Mouse (Mus musculus) MEL-GATA-1-ER (cell line): ENCODE measurements around the gene Orc3.

Source experiments
- DNase-seq: peaks from one replicate; pipeline ENCODE4 v3.0.0-alpha.2; 2012; ENCODE audit warnings: low read depth; ENCODE audit errors: extremely low read depth

The Orc3 gene

GRCm38 (mm10) chr4:34614630-34615094 is at the start of gene Orc3, which contains the start of gene Rars2:
Orc3 (minus strand) TSS chr4:34614944.
Rars2 (plus strand) TSS chr4:34614957.
- peak; percentile 68 for DNase-seq

GRCm38 (mm10) chr4:34661927-34662326 is 47.2 kb upstream of the Orc3 start:
- DNase-seq: no peak

GRCm38 (mm10) chr4:34661514-34661913 is 46.8 kb upstream of the Orc3 start:
- DNase-seq: no peak

DNA sequence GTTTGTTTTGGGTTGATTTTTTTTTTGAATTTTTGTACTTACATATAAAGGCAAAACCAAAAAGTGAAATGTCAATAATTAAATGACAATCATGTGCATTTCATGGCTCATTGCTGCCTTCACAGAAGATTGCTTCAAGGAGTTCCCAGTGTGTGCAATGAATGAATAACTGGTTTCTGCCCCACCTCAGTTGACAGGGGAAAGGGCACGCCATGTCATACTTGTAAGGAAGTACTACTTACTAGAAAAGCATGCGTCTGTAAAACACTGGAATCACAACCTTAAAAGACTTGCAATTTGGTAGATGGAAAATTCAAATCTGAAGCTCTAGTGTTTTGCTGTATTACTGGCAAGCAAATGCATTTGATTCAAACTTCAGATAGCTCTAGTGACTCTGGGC is 44.3 kb upstream of the Orc3 start:
- no peak for DNase-seq

- no peak for DNase-seq
Measured at GRCm38 (mm10) chr4:34656101-34656500, 41.4 kb upstream of the Orc3 start.

GRCm38 (mm10) chr4:34653179-34653578 is 38.4 kb upstream of the Orc3 start:
- no peak for DNase-seq

DNA sequence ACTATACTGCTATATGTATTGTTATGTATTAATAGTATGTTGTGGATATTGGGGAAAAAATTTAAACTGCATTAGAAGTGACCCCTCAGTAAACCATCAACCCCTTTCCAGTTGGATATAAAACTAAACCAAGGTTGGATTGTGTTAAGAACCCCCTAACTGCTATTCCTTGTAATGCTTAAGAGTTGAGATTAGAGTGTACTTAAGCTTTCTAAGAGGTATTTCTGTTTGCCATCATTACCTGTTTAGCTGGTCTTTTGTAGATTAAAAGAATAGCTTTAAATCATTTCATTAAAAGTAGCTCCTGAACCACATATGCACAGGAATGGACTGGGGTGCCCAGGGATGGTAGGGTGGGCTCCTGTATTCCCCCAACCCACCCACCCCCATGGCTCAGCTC is 30.0 kb upstream of the Orc3 start:
- no peak for DNase-seq

DNA sequence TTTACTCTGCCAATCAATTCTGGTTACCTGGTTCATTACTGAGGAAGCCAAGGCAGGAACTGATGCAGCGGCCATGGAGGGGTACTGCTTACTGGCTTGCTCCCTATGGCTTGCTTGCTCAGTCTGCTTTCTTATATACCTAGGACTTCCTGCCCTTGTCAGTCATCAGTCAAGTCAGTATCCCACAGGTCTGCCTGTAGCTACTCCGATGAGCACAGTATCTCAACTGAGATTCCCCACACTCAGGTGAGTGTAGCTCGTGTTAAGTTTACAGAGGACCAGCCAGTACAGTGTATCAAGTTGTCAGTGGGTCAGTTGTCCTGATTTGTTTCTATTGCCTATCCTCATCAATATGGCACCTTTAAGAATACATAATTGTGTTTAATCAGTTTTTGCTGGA is 26.0 kb upstream of the Orc3 start:
- DNase-seq: no peak

DNA sequence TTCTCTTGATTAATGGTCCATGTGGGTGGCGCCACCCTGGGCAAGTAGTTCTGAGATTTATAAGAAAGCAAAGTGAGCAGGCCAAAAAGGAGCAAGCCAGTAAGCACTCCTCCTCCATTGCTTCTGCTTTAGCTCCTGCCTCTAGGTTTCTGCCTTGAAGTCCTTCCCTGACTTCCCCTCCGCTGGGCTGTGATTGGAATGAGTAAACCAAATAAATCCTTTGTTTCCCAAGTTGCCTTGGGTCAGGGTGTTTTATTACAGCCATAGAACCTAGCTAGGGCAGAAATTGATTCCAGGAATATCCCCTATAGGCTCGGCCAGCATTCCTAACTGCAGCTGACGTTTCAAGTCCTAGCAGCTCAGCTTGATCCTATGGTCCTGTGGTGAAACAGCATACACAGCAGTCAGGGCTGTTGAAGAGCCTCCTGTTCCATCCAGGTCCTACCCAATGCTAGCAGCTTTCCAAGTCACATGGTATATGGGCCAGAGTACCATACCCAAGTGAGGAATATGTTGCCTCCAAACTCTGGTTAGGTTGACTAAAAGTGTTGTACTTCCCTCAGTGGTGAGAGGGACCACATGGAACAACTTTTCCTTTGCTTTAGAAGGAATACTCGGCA is 25.1 kb upstream of the Orc3 start:
- DNase-seq: no peak

- DNase-seq: no peak
Measured at GRCm38 (mm10) chr4:34637851-34638250, 23.1 kb upstream of the Orc3 start.

DNA sequence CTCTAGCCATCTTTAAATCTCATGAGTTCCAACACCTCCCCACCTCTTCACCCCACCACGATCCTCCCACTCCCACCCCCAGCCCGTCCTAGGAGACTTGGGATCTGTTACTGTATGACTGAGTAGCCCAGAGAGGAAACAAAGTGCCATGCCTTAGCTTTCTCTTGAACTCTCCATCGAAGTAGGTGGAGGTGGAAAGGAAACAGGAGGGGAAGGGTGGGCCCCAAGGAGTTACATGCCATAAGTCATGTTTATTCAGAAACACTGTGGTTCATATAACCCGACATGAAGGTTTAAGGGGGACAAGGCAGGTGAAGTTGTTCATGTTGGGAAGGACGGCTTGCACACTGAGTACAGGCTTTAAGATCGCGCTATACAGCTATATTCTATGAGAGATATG is 22.6 kb upstream of the Orc3 start:
- DNase-seq: no peak

- DNase-seq: no peak
Measured at GRCm38 (mm10) chr4:34636036-34636435, 21.3 kb upstream of the Orc3 start.

- DNase-seq: no peak
Measured at GRCm38 (mm10) chr4:34634129-34634528, 19.4 kb upstream of the Orc3 start.

DNA sequence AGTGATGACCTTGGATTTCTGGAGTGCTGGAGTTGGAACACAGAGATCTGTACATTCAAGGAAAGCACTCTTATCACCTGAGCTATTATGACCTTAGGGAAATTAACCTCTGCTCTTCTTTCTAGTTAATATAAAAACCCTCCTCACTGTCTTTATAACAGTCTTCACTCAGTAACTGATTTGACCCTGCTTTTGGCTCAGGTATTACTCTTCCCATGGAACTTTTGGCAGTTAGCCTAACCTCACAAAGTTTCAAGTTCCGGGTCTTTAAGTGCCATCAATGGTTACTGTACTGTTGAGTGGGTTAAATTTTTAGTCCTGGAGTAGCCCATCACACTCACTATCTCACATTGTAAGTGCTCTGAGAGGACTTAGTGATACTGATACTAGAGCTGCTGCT is 15.2 kb upstream of the Orc3 start:
- DNase-seq: no peak

GRCm38 (mm10) chr4:34626401-34626800 is 11.7 kb upstream of the Orc3 start:
- DNase-seq: no peak

DNA sequence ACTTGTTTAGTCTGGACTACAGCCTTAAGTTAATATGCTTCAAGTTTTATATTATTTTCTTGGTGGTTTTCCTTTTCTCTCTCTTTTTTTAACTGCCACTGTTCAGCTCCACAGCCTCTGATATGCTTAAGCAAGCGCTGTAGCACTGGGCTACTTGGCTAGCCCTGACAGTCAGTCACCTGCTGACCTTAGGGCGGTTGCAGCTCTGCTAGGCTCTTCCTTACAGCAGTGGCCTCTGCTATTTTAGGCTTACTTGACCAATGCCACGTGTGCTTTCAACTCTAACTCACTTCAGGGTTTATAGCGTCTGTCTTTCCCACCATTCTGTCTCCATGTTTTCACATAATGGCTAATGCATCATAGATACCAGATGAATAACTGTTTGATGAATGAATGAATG is 10.8 kb upstream of the Orc3 start:
- DNase-seq: no peak

- no peak for DNase-seq
Measured at GRCm38 (mm10) chr4:34616146-34616545, 1.4 kb upstream of the Orc3 start.

- peak; percentile 43 for DNase-seq
Measured at GRCm38 (mm10) chr4:34615303-34615702, 559 bp upstream of the Orc3 start.

DNA sequence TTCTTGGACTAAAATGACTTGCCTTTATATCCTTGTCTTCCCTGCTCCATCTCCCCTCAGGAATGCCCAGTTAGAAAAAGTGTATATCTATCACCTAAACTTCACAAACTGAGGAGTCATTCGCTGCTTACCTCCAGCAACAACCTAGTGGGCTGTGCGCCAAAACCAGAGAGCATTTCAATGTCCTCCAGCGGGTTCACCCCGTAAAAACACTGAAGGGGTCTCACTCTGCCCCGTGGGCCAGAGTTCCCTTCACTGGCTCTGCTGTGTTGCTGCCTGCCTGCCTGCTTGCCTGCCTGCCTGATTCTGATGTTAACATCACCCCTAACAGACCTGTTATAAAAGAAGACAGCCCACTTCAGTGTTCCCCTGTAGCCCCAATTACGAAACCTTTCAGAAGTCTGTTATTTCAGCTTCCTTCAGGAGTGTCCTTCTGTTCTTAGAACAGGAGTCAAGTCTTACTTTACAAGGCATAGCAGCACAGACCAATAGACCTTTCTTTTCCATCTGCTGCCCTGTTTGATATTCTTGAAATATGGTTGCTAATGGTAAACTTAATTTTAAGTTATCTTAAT is 1.1 kb downstream of the Orc3 start:
- peak; percentile 36 for DNase-seq

DNA sequence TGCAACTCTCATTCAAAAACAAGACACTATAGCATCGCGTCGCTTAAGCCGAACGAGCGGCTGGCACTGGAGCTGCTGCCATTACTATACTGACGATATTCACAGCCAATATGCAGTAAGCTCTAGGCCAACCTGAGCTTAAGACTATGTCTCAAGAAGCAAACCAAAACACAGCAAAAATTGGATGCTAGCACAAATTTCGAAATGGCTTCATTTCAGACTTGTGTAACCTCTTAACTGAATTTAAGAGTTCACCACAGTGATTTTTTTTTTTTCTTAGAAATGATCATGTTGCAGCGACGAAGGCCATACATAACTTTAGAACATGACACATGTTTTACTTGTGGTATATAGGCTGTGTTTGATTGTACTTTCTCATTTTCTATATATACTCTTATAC is 8.1 kb downstream of the Orc3 start:
- no peak for DNase-seq

GRCm38 (mm10) chr4:34603123-34603522 is 11.6 kb downstream of the Orc3 start:
- DNase-seq: no peak

DNA sequence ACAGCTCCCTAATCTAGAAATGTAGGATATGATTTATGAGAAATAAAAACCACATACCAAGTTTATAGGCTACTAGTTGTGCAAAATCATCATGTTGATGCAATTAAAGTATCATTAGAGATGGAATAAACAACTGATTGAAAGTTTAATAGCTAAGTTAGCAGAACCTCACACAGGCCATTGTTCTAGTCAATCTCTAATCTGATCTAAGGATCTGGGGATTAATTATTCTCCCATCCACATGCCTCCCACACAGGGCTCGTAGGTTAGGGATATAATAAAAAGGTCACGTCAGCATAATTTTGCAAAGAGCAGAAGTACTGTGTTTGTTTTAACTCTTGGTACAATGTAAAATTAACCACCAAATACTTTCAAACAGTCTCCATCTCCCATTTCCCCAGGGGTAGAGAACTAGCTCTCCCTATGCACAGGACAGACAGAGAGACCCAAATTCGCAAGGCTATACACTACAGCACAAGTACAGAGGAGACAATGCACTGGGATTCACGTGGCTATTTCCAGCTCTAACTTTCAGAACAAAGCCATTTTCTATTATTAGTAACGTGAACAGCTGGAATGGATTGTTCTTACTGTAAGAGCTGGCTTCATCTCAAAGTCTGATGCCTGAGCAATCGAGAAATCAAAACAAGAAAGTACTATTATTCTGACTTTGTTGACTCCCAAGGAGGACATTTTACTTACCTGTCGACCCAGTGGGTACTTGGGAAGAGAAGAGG is 29.7 kb downstream of the Orc3 start:
- DNase-seq: no peak

GRCm38 (mm10) chr4:34583427-34583826 is 31.3 kb downstream of the Orc3 start:
- no peak for DNase-seq
